Mouse (Mus musculus): ENCODE results near the gene Tsc22d1. TPM values are rescaled to one million over a fixed set of nuclear protein-coding genes. Genes with fewer than 3 reads are reported as not detected.

Tsc22d1 gene
- polyA plus RNA-seq, 1 experiment from 2014 or later: 792 TPM

- Histone ChIP-seq H3K4me1 (peaks cover 20% of the 10 kb centered on the region; the same call in 1 of the 2 replicates), H3K27ac (no peak overlapping the region), H3K36me3 (replicated peaks) (no peaks in the 10 kb centered on the region), H3K27me3 (replicated peaks) (no peaks in the 10 kb centered on the region), H3K4me2 (no peak overlapping the region), H3K9ac (no peak overlapping the region), H3K9me3 (no peaks in the 10 kb centered on the region), H3K4me3 (no peak overlapping the region)
- 56% methylated on average over 9 of the region's 9 CpGs for WGBS
- ATAC-seq (replicated peaks): no peak
Measured at GRCm38 (mm10) chr14:76497187-76497586, 82.4 kb downstream of the Tsc22d1 start.

GRCm38 (mm10) chr14:76498210-76498609, 83.4 kb downstream of the Tsc22d1 start:
- Histone ChIP-seq H3K4me2 (no peak overlapping the region), H3K4me1 (peaks cover 20% of the 10 kb centered on the region; the same call in 1 of the 2 replicates), H3K27me3 (replicated peaks) (no peaks in the 10 kb centered on the region), H3K27ac (no peak overlapping the region), H3K36me3 (replicated peaks) (no peaks in the 10 kb centered on the region), H3K4me3 (no peak overlapping the region), H3K9ac (no peak overlapping the region), H3K9me3 (no peaks in the 10 kb centered on the region)
- ATAC-seq (replicated peaks): no peak
- WGBS: 49% methylated on average over 7 of the region's 7 CpGs

GRCm38 (mm10) chr14:76499492-76499891, 84.7 kb downstream of the Tsc22d1 start:
- Histone ChIP-seq H3K9ac (no peak overlapping the region), H3K36me3 (replicated peaks) (no peaks in the 10 kb centered on the region), H3K27ac (no peak overlapping the region), H3K4me1 (peaks cover 20% of the 10 kb centered on the region; the same call in 1 of the 2 replicates), H3K27me3 (replicated peaks) (no peaks in the 10 kb centered on the region), H3K4me3 (no peak overlapping the region), H3K9me3 (no peaks in the 10 kb centered on the region), H3K4me2 (no peak overlapping the region)
- no peak for ATAC-seq (replicated peaks)
- 76% methylated on average over 6 of the region's 6 CpGs for WGBS

GRCm38 (mm10) chr14:76500036-76500435, 85.3 kb downstream of the Tsc22d1 start:
- no peak overlapping the region for H3K9ac ChIP-seq
- no peak overlapping the region for H3K4me3 ChIP-seq
- H3K9me3 ChIP-seq: no peaks in the 10 kb centered on the region
- H3K4me1 ChIP-seq: peaks cover 19% of the 10 kb centered on the region; the same call in 1 of the 2 replicates
- no peak overlapping the region for H3K27ac ChIP-seq
- no peak for ATAC-seq (replicated peaks)
- H3K27me3 ChIP-seq (replicated peaks): no peaks in the 10 kb centered on the region
- H3K4me2 ChIP-seq: no peak overlapping the region
- H3K36me3 ChIP-seq (replicated peaks): no peaks in the 10 kb centered on the region
- WGBS: 26% methylated on average over 5 of the region's 5 CpGs

GRCm38 (mm10) chr14:76503231-76503851, 88.6 kb downstream of the Tsc22d1 start:
- peak overlapping the region; percentile 63 for H3K4me3 ChIP-seq
- peaks cover 32% of the 10 kb centered on the region for H3K4me1 ChIP-seq

GRCm38 (mm10) chr14:76504121-76504737, 89.5 kb downstream of the Tsc22d1 start:
- Histone ChIP-seq H3K27me3 (replicated peaks) (no peaks in the 10 kb centered on the region), H3K4me2 (peak overlapping the region; percentile 94), H3K4me3 (peak overlapping the region; percentile 63), H3K4me1 (peaks cover 35% of the 10 kb centered on the region), H3K36me3 (replicated peaks) (no peaks in the 10 kb centered on the region), H3K27ac (peak overlapping the region; percentile 99), H3K9me3 (no peaks in the 10 kb centered on the region), H3K9ac (peak overlapping the region; percentile 93)
- under 1% methylated on average over 41 of the region's 52 CpGs for WGBS
- peak; percentile 95 for ATAC-seq (replicated peaks)

More at GRCm38 (mm10) chr14:76503231-76503851, 88.6 kb downstream of the Tsc22d1 start:
- Histone ChIP-seq H3K27me3 (replicated peaks) (no peaks in the 10 kb centered on the region), H3K9ac (peak overlapping the region; percentile 93), H3K27ac (peak overlapping the region; percentile 99), H3K36me3 (replicated peaks) (no peaks in the 10 kb centered on the region), H3K4me2 (peak overlapping the region; percentile 94), H3K9me3 (no peaks in the 10 kb centered on the region)
- no peak for ATAC-seq (replicated peaks)
- 3% methylated on average over 13 of the region's 13 CpGs for WGBS

GRCm38 (mm10) chr14:76505101-76505438, 90.3 kb downstream of the Tsc22d1 start:
- Histone ChIP-seq H3K9ac (peak overlapping the region; percentile 93), H3K4me2 (peak overlapping the region; percentile 94), H3K27me3 (replicated peaks) (no peaks in the 10 kb centered on the region), H3K4me1 (peaks cover 32% of the 10 kb centered on the region), H3K36me3 (replicated peaks) (0 out of 2 replicates have a peak, but pooled peaks cover 3% of the 10 kb centered on the region), H3K9me3 (no peaks in the 10 kb centered on the region), H3K27ac (peak overlapping the region; percentile 99), H3K4me3 (peak overlapping the region; percentile 63)
- under 1% methylated on average over 10 of the region's 10 CpGs for WGBS
- no peak for ATAC-seq (replicated peaks)

GRCm38 (mm10) chr14:76505439-76506220, 90.9 kb downstream of the Tsc22d1 start:
- H3K4me2 ChIP-seq: peak overlapping the region; percentile 94
- H3K9me3 ChIP-seq: no peaks in the 10 kb centered on the region
- 0 out of 2 replicates have a peak, but pooled peaks cover 7% of the 10 kb centered on the region for H3K36me3 ChIP-seq (replicated peaks)
- peaks cover 26% of the 10 kb centered on the region for H3K4me1 ChIP-seq
- no peaks in the 10 kb centered on the region for H3K27me3 ChIP-seq (replicated peaks)
- H3K27ac ChIP-seq: peak overlapping the region; percentile 99
- WGBS: under 1% methylated on average over 31 of the region's 31 CpGs
- peak overlapping the region; percentile 93 for H3K9ac ChIP-seq
- ATAC-seq (replicated peaks): peak; percentile 78
- peak overlapping the region; percentile 63 for H3K4me3 ChIP-seq

GRCm38 (mm10) chr14:76506425-76507205, 91.9 kb downstream of the Tsc22d1 start:
- 28% methylated on average over 27 of the region's 27 CpGs for WGBS
- peak overlapping the region; percentile 94 for H3K4me2 ChIP-seq

GRCm38 (mm10) chr14:76507357-76507756, 92.6 kb downstream of the Tsc22d1 start:
- H3K9me3 ChIP-seq: no peaks in the 10 kb centered on the region
- no peak overlapping the region for H3K27ac ChIP-seq
- no peaks in the 10 kb centered on the region for H3K27me3 ChIP-seq (replicated peaks)
- H3K4me2 ChIP-seq: peak overlapping the region; percentile 94
- ATAC-seq (replicated peaks): no peak
- H3K4me1 ChIP-seq: peaks cover 23% of the 10 kb centered on the region
- 0 out of 2 replicates have a peak, but pooled peaks cover 7% of the 10 kb centered on the region for H3K36me3 ChIP-seq (replicated peaks)
- WGBS: 87% methylated on average over 7 of the region's 7 CpGs
- peak overlapping the region; percentile 63 for H3K4me3 ChIP-seq
- H3K9ac ChIP-seq: no peak overlapping the region; the same call in 1 of the 2 replicates

More at GRCm38 (mm10) chr14:76506425-76507205, 91.9 kb downstream of the Tsc22d1 start:
- ATAC-seq (replicated peaks): no peak
- Histone ChIP-seq H3K27me3 (replicated peaks) (no peaks in the 10 kb centered on the region), H3K4me3 (peak overlapping the region; percentile 63), H3K36me3 (replicated peaks) (0 out of 2 replicates have a peak, but pooled peaks cover 7% of the 10 kb centered on the region), H3K9ac (peak overlapping the region; percentile 93), H3K27ac (peak overlapping the region; percentile 99), H3K9me3 (no peaks in the 10 kb centered on the region), H3K4me1 (peaks cover 23% of the 10 kb centered on the region)

- Histone ChIP-seq H3K4me2 (peak overlapping the region; percentile 94), H3K4me3 (0 out of 2 replicates have a peak overlapping the region, but pooled peaks have one; percentile 63)
- 80% methylated on average over 9 of the region's 9 CpGs for WGBS
Measured at GRCm38 (mm10) chr14:76507804-76508500, 93.2 kb downstream of the Tsc22d1 start.

More at GRCm38 (mm10) chr14:76507804-76508500, 93.2 kb downstream of the Tsc22d1 start:
- Histone ChIP-seq H3K9me3 (no peaks in the 10 kb centered on the region), H3K9ac (no peak overlapping the region), H3K27ac (peak overlapping the region; percentile 41; the same call in 1 of the 2 replicates), H3K27me3 (replicated peaks) (no peaks in the 10 kb centered on the region), H3K36me3 (replicated peaks) (0 out of 2 replicates have a peak, but pooled peaks cover 7% of the 10 kb centered on the region), H3K4me1 (peaks cover 26% of the 10 kb centered on the region)
- no peak for ATAC-seq (replicated peaks)
